Mouse (Mus musculus): Measurements from ENCODE around the gene Lhb.
"Not testable (repeated sequence)": the region's sequence is repeated elsewhere in the genome, so short reads cannot be mapped to it uniquely, and the experiment has no call there.

The Lhb gene

DNA sequence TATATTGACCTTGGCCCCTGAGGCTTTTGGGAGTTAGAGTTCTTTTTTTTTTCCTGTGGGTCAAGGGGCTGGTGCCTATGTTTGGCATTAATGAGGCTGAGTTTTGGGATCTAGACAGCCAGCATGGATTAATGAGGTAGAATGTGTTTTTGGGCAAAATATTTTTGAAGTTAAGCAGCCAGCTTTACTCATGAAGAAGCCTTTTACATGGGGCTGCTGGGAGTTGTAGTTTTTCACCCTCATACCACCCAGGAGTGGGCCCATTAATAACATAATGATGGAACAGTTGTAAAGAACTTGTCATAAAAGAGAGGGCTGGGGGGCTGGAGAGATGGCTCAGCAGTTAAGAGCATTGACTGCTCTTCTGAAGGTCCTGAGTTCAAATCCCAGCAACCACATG lies 26.0 kb downstream of the Lhb start:
- in situ Hi-C loops (cut with MboI; ENCODE audit: low pct_unique_long_range_greater_than_20kb in 1 of 2, low sequenced_read_pairs in 2 of 2, unreplicated experiment in 1 of 2): no loop called here

DNA sequence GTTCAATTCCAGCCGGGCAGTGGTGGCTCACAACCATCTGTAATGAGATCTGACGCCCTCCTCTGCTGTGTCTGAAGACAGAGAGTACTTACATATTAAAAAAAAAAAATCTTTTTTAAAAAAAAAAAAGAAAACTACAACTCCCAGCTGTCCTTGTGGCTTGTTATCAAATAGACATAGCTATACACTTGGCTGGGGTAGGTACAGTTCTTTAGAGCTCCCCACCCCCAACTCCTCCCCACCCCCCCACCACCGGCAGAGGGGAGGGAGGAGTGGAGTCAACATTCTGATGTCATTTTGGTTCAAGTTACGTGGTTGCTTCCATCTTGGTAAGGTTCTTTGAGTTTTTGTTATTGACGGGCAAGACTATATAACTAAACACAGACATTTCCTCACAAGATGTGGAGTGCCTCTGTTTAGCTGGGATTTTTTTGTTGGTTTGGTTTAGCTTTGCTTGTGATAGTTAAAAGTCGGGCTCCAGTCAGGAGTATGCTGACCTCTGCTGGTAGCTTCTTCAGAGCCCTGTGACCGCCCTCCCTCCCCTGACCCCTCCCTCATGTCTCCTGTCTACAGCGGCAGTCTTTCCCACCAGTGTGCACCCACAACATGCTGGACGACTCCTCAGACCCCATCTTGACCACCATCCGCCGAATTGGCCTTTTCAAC lies 26.8 kb downstream of the Lhb start:
- in situ Hi-C loops (cut with MboI; ENCODE audit: low pct_unique_long_range_greater_than_20kb in 1 of 2, low sequenced_read_pairs in 2 of 2, unreplicated experiment in 1 of 2): no loop called here

GRCm38 (mm10) chr7:45449974-45450373 lies 29.4 kb downstream of the Lhb start:
- in situ Hi-C loops (cut with MboI; ENCODE audit: low pct_unique_long_range_greater_than_20kb in 1 of 2, low sequenced_read_pairs in 2 of 2, unreplicated experiment in 1 of 2): no loop called here

GRCm38 (mm10) chr7:45451344-45451982 lies 30.8 kb downstream of the Lhb start:
- in situ Hi-C loops (cut with MboI; ENCODE audit: low pct_unique_long_range_greater_than_20kb in 1 of 2, low sequenced_read_pairs in 2 of 2, unreplicated experiment in 1 of 2): no loop called here

DNA sequence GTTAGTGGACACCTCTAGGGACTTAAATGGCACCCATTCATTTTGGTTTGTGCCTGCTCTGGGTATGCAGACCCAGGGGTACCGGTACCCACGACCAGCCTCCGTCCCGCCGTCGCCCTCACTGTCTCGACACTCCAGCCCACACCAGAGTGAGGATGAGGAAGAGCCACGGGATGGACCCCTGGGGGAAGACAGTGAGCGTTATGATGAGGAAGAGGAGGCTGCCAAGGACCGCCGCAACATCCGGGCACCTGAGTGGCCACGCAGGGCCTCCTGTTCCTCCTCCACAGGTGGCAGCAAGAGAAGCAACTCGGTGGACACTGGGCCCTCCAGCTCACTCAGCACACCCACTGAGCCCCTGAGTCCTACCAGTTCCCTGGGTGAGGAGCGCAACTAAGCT lies 34.4 kb downstream of the Lhb start:
- in situ Hi-C loops (cut with MboI; ENCODE audit: low pct_unique_long_range_greater_than_20kb in 1 of 2, low sequenced_read_pairs in 2 of 2, unreplicated experiment in 1 of 2): no loop called here

GRCm38 (mm10) chr7:45455932-45456696 lies 35.5 kb downstream of the Lhb start:
- in situ Hi-C loops (cut with MboI; ENCODE audit: low pct_unique_long_range_greater_than_20kb in 1 of 2, low sequenced_read_pairs in 2 of 2, unreplicated experiment in 1 of 2): no loop called here

DNA sequence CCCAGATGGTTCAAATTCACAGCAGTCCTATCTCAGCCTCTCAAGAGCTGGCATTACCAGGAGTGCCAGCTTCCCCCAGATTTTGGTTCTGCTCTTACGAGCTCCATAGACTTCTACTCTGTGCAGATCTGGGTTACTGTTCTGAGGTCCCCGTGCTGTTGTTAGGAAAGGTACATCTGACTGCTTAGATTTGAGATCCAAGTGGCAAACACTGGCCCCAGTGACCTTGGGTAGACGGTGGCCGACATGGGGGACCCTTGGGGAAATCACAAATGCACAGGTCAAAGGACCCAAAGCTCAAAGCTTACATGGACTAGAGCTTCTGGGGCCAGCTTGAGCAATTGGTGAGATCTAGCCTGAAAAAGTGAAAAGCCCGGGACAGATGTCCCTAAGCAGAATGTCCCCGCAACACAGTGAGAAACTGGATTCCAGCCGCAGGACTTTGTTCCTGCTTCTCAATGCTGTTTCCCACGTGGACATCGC lies 36.1 kb downstream of the Lhb start:
- in situ Hi-C loops (cut with MboI; ENCODE audit: low pct_unique_long_range_greater_than_20kb in 1 of 2, low sequenced_read_pairs in 2 of 2, unreplicated experiment in 1 of 2): no loop called here

- in situ Hi-C loops (cut with MboI; ENCODE audit: low pct_unique_long_range_greater_than_20kb in 1 of 2, low sequenced_read_pairs in 2 of 2, unreplicated experiment in 1 of 2): no loop called here
Observed at GRCm38 (mm10) chr7:45457204-45458060, 36.8 kb downstream of the Lhb start.

GRCm38 (mm10) chr7:45458748-45459563 lies 38.3 kb downstream of the Lhb start:
- in situ Hi-C loops (cut with MboI; ENCODE audit: low pct_unique_long_range_greater_than_20kb in 1 of 2, low sequenced_read_pairs in 2 of 2, unreplicated experiment in 1 of 2): no loop called here

DNA sequence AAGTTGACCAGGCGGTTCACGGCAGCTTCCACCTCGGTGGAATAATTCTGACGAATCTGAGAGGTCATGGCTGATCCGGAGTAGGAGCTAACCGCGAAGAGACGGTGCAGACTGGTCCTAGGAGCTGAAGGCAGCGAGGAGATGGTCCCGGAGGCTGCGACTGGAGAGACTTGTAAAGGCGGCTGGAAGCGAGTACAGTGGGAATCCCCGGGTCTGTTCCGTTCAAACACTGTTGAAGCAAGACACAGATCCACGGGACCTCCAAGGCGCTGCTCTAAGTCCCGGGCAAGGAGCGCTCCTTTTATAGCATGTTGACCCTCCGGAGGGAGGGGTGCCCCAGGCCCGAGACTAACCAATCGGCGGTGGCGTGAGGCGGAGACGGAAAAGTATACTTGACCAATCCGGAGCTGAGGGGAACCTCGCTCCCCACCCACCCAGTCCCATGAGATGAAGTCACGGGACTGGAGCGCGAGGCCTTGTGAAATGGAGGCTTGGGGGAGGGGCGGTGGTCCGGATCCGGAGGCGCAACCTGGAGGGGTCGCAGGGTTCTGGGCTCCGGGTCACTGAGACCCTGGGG lies 39.0 kb downstream of the Lhb start, which contains the start of gene Ftl1:
TSS of gene Ftl1 (minus strand) at position 321 of the 577 bp plus-strand sequence.
- in situ Hi-C loops (cut with MboI; ENCODE audit: low pct_unique_long_range_greater_than_20kb in 1 of 2, low sequenced_read_pairs in 2 of 2, unreplicated experiment in 1 of 2): not testable (repeated sequence)

DNA sequence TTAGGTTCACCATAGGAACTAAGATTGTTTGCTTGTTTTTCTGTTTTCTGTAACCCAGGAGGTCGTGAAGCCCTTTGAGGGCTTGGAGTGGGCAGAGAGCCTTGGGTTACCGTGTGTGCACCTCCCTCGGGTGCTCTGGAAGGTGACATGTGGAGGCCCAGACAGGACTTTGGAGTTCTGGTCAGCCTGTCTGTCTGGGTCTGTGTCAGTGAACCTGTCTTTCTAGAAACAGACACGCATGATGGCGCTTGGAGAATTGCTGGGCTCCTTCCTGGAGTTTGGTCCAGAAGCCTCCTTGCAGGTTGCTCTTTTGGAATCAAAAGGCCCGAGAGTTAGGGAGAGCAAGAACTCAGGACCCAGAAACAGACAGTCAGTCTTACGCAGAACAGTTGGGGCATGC lies 39.8 kb downstream of the Lhb start:
- in situ Hi-C loops (cut with MboI; ENCODE audit: low pct_unique_long_range_greater_than_20kb in 1 of 2, low sequenced_read_pairs in 2 of 2, unreplicated experiment in 1 of 2): no loop called here

DNA sequence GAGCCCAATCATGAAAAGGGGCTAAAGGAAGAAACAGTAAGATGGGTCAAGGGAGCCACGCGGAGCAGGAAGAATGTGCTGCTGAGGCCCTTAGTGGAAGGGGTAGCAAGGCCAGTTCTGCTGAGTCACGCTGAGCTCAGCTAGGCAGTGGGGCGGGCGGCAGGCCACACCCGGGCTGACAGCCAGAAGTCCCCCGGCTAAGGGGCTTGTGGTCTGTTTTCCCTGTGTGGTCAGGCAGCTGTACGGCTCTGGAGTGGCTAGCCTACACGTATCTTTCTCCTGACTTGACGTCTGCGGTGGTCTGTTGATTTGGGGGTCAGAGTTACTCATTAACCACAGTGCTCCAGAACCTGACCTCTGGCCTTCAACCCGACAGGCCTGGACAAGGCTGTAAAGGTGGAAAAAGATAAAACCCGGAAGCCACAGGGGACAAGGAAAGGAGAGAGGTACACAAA lies 40.3 kb downstream of the Lhb start:
- in situ Hi-C loops (cut with MboI; ENCODE audit: low pct_unique_long_range_greater_than_20kb in 1 of 2, low sequenced_read_pairs in 2 of 2, unreplicated experiment in 1 of 2): no loop called here

DNA sequence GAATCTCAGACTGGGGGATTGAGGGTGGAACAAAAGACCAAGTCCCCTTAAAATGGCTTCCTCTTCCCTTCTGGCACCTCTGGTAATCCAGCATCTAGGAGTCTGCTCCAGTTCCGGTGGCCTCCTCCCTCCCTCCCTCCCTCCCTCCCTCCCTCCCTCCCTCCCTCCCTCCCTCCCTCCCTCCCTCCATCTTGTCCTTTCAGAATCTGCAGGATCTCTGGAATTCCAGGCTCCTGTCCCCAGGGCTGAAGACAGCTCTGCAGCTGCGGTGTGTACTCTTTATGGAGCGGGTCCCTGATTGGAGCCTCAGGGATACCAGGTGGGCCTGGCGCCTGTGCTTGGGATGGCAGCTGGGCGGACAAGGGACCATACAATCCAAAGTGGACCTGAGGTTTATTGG lies 40.7 kb downstream of the Lhb start:
- in situ Hi-C loops (cut with MboI; ENCODE audit: low pct_unique_long_range_greater_than_20kb in 1 of 2, low sequenced_read_pairs in 2 of 2, unreplicated experiment in 1 of 2): no loop called here

DNA sequence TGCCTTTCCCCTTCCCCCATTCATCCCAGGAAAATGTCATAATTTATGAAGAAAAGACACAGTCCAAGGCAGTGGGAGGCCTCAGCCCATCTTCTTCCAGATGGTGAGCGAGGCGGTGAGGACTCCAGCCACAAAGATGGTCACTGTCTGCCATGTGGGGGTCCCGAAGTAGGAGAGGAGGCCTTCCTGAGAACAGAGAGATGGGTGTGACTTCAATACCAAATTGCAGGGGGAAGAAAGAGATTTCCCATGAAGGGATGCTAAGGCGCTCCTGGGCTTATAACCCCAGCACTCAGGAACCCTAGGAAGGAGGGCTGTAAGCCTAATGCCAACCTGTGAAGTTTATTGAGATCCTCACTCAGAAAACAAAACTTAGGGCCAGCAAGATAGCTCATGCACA lies 41.2 kb downstream of the Lhb start:
- in situ Hi-C loops (cut with MboI; ENCODE audit: low pct_unique_long_range_greater_than_20kb in 1 of 2, low sequenced_read_pairs in 2 of 2, unreplicated experiment in 1 of 2): no loop called here

- in situ Hi-C loops (cut with MboI; ENCODE audit: low pct_unique_long_range_greater_than_20kb in 1 of 2, low sequenced_read_pairs in 2 of 2, unreplicated experiment in 1 of 2): no loop called here
Observed at GRCm38 (mm10) chr7:45462325-45462724, 41.7 kb downstream of the Lhb start.

DNA sequence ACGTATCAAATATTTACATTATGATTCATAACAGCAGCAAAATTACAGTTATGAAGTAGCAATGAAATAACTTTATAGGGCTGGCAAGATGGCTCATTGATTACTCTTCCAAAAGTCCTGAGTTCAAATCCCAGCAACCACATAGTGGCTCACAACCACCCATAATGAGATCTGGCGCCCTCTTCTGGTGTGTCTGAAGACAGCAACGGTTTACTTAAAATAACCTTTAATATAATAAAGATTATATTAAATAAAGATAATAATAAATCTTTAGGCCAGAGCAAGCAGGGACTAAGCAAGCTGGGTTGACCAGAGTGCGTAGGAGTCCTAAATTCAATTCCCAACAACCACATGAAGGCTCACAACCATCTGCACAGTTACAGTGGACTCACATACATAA lies 42.2 kb downstream of the Lhb start:
- in situ Hi-C loops (cut with MboI; ENCODE audit: low pct_unique_long_range_greater_than_20kb in 1 of 2, low sequenced_read_pairs in 2 of 2, unreplicated experiment in 1 of 2): not testable (repeated sequence)

DNA sequence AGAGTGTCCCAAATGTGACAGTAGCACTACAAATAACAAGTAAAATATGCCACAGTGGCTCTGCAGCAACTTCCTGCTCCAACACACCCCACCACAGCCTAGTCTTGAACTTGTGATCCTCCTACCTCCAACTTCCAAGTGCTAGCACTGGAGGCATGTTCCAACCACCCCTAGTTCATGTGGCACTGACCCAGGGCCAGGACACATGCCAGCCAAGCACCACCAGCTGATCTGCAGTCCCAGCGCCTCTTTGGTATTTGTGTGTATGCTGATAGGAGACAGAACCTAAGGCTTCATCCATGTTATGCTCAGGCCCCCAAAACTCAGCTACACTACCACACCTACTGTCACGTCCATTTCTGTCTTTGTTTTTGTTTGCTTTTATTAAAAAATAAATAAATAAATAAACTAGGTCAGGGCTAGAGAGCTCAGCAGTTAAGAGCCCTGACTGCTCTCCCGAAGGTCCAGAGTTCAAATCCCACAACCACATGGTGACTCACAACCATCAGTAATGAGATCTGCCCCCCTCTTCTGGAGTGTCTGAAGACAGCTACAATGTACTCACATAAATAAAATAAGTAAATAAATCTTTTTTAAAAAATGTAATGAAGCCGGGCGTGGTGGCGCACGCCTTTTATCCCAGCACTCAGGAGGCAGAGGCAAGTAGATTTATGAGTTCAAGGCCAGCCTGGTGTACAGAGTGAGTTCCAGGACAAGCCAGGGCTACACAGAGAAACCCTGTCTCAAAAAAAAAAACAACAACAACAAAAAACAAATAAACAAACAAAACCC lies 43.6 kb downstream of the Lhb start:
- in situ Hi-C loops (cut with MboI; ENCODE audit: low pct_unique_long_range_greater_than_20kb in 1 of 2, low sequenced_read_pairs in 2 of 2, unreplicated experiment in 1 of 2): no loop called here

All from mouse embryonic stem cell (cell line).